17 mouse cellular contexts compared by ENCODE assay signal in the genomic region with DNA sequence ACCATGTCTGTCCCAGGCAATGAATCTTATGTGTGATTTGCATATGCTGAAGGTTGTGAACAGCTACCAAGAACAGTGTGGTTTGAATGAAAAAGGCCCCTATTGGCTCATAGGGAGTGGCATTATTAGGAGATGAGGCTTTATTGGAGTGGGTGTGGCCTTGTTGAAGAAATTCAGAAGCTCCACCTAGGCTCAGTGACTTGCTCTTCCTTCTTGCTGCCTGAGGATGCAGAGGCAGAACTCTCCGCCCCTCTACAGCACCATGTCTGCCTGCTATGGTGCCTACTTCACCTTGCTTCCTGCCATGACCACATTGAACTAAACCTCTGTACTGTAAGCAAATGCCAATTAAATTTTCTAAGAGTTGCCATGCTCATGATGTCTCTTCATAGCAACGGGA. TPM values are rescaled to one million over a fixed set of nuclear protein-coding genes. Genes with fewer than 3 reads are reported as not detected.
DNase-seq lines count a peak whose midpoint lies in the region; ATAC-seq and TF ChIP-seq lines count a peak whose summit lies in the region.
"Had no signal": no experiment of that assay in that cellular context is flagged by ENCODE, and none has a peak within 500 bp of the region (broad histone marks: within the 10 kb centered on the region; RNA-seq: fewer than 3 reads in every experiment).

No protein-coding gene starts in this region.

- no peak overlapping the region for H3K4me3 ChIP-seq in intestine, embryonic 15.5 days (replicated peaks)
- H3K4me3 ChIP-seq in intestine, postnatal 0 days (ENCODE audit: low read depth, low read length), result no peak overlapping the region
- H3K4me3 ChIP-seq in liver, embryonic 12.5 days, result peak overlapping the region; percentile 78; the same call in 1 of the 2 replicates
- no peak overlapping the region for H3K4me3 ChIP-seq in kidney, adult 2 months (ENCODE audit: insufficient read depth, low read depth, low read length)
- H3K4me3 ChIP-seq: hindbrain, embryonic 12.5 days; midbrain, embryonic 12.5 days; neural tube, embryonic 13.5 days had no signal

- ATAC-seq in intestine, embryonic 15.5 days, result peak; percentile 11; the same call in 1 of the 2 replicates
- ATAC-seq in intestine, postnatal 0 days, result no peak
- ATAC-seq in liver, embryonic 12.5 days, result peak; percentile 69

- no peak for TF ChIP-seq POLR2A in kidney, adult 2 months (IDR thresholded peaks at IDR 0.05; ENCODE audit: low read depth, low read length)

- H3K36me3 ChIP-seq in intestine, embryonic 15.5 days, result no peaks in the 10 kb centered on the region
- H3K36me3 ChIP-seq in intestine, postnatal 0 days (ENCODE audit: control insufficient read depth, insufficient read depth), result no peaks in the 10 kb centered on the region; the same call in 1 of the 2 replicates
- peaks cover 21% of the 10 kb centered on the region for H3K36me3 ChIP-seq in liver, embryonic 12.5 days
- H3K36me3 ChIP-seq in splenic B cell, adult 2 months (ENCODE audit: control insufficient read depth, insufficient read depth, low read length, poor library complexity, severe bottlenecking), result no peaks in the 10 kb centered on the region
- H3K36me3 ChIP-seq in kidney, adult 2 months (ENCODE audit: control insufficient read depth, insufficient read depth, low read length), result no peaks in the 10 kb centered on the region
- H3K36me3 ChIP-seq: hindbrain, embryonic 12.5 days; midbrain, embryonic 12.5 days; neural tube, embryonic 13.5 days had no signal

- no peak overlapping the region for H3K27ac ChIP-seq in intestine, embryonic 15.5 days
- H3K27ac ChIP-seq in intestine, postnatal 0 days (ENCODE audit: low read depth, low read length), result no peak overlapping the region
- H3K27ac ChIP-seq in liver, embryonic 12.5 days, result peak overlapping the region; percentile 94
- no peak overlapping the region for H3K27ac ChIP-seq in kidney, adult 2 months (ENCODE audit: insufficient read depth, low read depth, low read length)
- H3K27ac ChIP-seq: midbrain, embryonic 12.5 days; neural tube, embryonic 13.5 days had no signal

- no peak overlapping the region for H3K4me2 ChIP-seq in intestine, embryonic 15.5 days (replicated peaks)
- no peak overlapping the region for H3K4me2 ChIP-seq in intestine, postnatal 0 days (replicated peaks; ENCODE audit: low read depth)
- peak overlapping the region; percentile 90 for H3K4me2 ChIP-seq in liver, embryonic 12.5 days

- peak; percentile 29 for DNase-seq in T-cell, adult 2 months (ENCODE audit: low spot score)
- DNase-seq in splenic B cell, adult 2 months (ENCODE audit: low read depth, low spot score), result peak; percentile 64
- DNase-seq in left cerebral cortex, postnatal 10 days (ENCODE audit: extremely low spot score in 1 of 2, low spot score in 2 of 2), result no peak
- no peak for DNase-seq in left cerebral cortex, postnatal 25 days (ENCODE audit: low spot score in 2 of 2)
- DNase-seq in kidney, adult 2 months, result no peak
- DNase-seq: adrenal gland, adult 8-10 months; cerebellum, adult 11-12 months; heart, adult 18-20 months; kidney, postnatal 14 days; lung, adult 2 months had no signal

- H3K27me3 ChIP-seq in intestine, embryonic 15.5 days (replicated peaks), result no peaks in the 10 kb centered on the region
- H3K27me3 ChIP-seq in intestine, postnatal 0 days (replicated peaks; ENCODE audit: control insufficient read depth, insufficient read depth, low read length), result no peaks in the 10 kb centered on the region
- no peaks in the 10 kb centered on the region for H3K27me3 ChIP-seq in liver, embryonic 12.5 days (replicated peaks)
- no peaks in the 10 kb centered on the region for H3K27me3 ChIP-seq in splenic B cell, adult 2 months (ENCODE audit: control insufficient read depth, insufficient read depth, low read length, poor library complexity, severe bottlenecking)
- no peaks in the 10 kb centered on the region for H3K27me3 ChIP-seq in kidney, adult 2 months (replicated peaks; ENCODE audit: control insufficient read depth, insufficient read depth, low read length)
- H3K27me3 ChIP-seq: hindbrain, embryonic 12.5 days; midbrain, embryonic 12.5 days; neural tube, embryonic 13.5 days had no signal

- H3K9me3 ChIP-seq in intestine, embryonic 15.5 days, result no peaks in the 10 kb centered on the region
- no peaks in the 10 kb centered on the region for H3K9me3 ChIP-seq in intestine, postnatal 0 days (ENCODE audit: control insufficient read depth)
- no peaks in the 10 kb centered on the region for H3K9me3 ChIP-seq in liver, embryonic 12.5 days (replicated peaks)
- H3K9me3 ChIP-seq: G1E; hindbrain, embryonic 12.5 days; midbrain, embryonic 12.5 days; neural tube, embryonic 13.5 days had no signal

- 75% methylated on average over 2 of the region's 2 CpGs for WGBS in intestine, embryonic 15.5 days
- 61% methylated on average over 2 of the region's 2 CpGs for WGBS in intestine, postnatal 0 days
- WGBS in liver, embryonic 12.5 days (ENCODE audit: insufficient replicate concordance), result 60% methylated on average over 2 of the region's 2 CpGs
- 79% methylated on average over 2 of the region's 2 CpGs for WGBS in kidney, adult 2 months

- TF ChIP-seq CTCF in intestine, postnatal 0 days (IDR thresholded peaks at IDR 0.05; ENCODE audit: low read depth), result no peak
- TF ChIP-seq CTCF in kidney, adult 2 months (conservative IDR thresholded peaks at IDR 0.05; ENCODE audit: insufficient read depth, insufficient read length, low read depth, low read length), result no peak

- peaks cover 19% of the 10 kb centered on the region; the same call in 1 of the 2 replicates for H3K4me1 ChIP-seq in intestine, embryonic 15.5 days (replicated peaks)
- H3K4me1 ChIP-seq in intestine, postnatal 0 days (replicated peaks; ENCODE audit: control insufficient read depth, insufficient read depth, low read length), result peaks cover 4% of the 10 kb centered on the region; the same call in 1 of the 2 replicates
- peaks cover 46% of the 10 kb centered on the region for H3K4me1 ChIP-seq in liver, embryonic 12.5 days
- peaks cover 13% of the 10 kb centered on the region for H3K4me1 ChIP-seq in kidney, adult 2 months (ENCODE audit: control insufficient read depth, insufficient read depth, low read length)

- H3K9ac ChIP-seq in intestine, embryonic 15.5 days, result no peak overlapping the region
- H3K9ac ChIP-seq in intestine, postnatal 0 days (ENCODE audit: low read depth, low read length), result no peak overlapping the region
- peak overlapping the region; percentile 65 for H3K9ac ChIP-seq in liver, embryonic 12.5 days
- H3K9ac ChIP-seq: midbrain, embryonic 12.5 days had no signal

- intact Hi-C loops in left cerebral cortex, postnatal 10 days (cut with DNase I), result no loop called here
- intact Hi-C loops in left cerebral cortex, postnatal 25 days (cut with DNase I), result loop anchor here (5.0 kb wide), 1 partner anchor 135 kb away; no protein-coding TSS in a partner anchor

RNA-seq across cellular contexts. Expression of gene Mavs, which starts 1.3 kb away (rescaled TPM):
- polyA plus RNA-seq in intestine, embryonic 15.5 days (2015; fragmentation: Nextera tagmentation; extraction: Ambion mirVana), result 22.1 and 25.7 TPM in 2 replicates
- polyA plus RNA-seq in intestine, postnatal 0 days (2015; fragmentation: Nextera tagmentation; extraction: Ambion mirVana), result 27.2 and 28.5 TPM in 2 replicates
- polyA plus RNA-seq in liver, embryonic 12.5 days (2016; fragmentation: Nextera tagmentation; extraction: Ambion mirVana), result 31.8 and 33.3 TPM in 2 replicates
- 1 to 10 TPM; 4.4 to 4.9 TPM for total RNA-seq in left cerebral cortex, postnatal 10 days (2021)
- total RNA-seq in left cerebral cortex, postnatal 25 days (2021), result 1 to 10 TPM; 5.3 to 5.8 TPM
- 119 and 142 TPM in 2 replicates for polyA plus RNA-seq in kidney, adult 2 months (2012; rRNA removed)

RNA-seq across cellular contexts. Expression of gene Ap5s1, which starts 25.7 kb away (rescaled TPM):
- polyA plus RNA-seq in intestine, embryonic 15.5 days (2015; fragmentation: Nextera tagmentation; extraction: Ambion mirVana), result 22.0 and 26.1 TPM in 2 replicates
- polyA plus RNA-seq in intestine, postnatal 0 days (2015; fragmentation: Nextera tagmentation; extraction: Ambion mirVana), result 37.3 and 37.5 TPM in 2 replicates
- polyA plus RNA-seq in liver, embryonic 12.5 days (2016; fragmentation: Nextera tagmentation; extraction: Ambion mirVana), result 16.4 and 17.0 TPM in 2 replicates
- 10 to 100 TPM; 21.2 to 23.6 TPM for total RNA-seq in left cerebral cortex, postnatal 10 days (2021)
- 10 to 100 TPM; 25.1 to 25.4 TPM for total RNA-seq in left cerebral cortex, postnatal 25 days (2021)
- polyA plus RNA-seq in kidney, adult 2 months (2012; rRNA removed), result 48.5 and 51.6 TPM in 2 replicates

RNA-seq across cellular contexts. Expression of gene Pank2, which starts 29.7 kb away (rescaled TPM):
- polyA plus RNA-seq in intestine, embryonic 15.5 days (2015; fragmentation: Nextera tagmentation; extraction: Ambion mirVana), result 28.0 and 35.4 TPM in 2 replicates
- 32.4 and 35.1 TPM in 2 replicates for polyA plus RNA-seq in intestine, postnatal 0 days (2015; fragmentation: Nextera tagmentation; extraction: Ambion mirVana)
- 42.0 and 44.8 TPM in 2 replicates for polyA plus RNA-seq in liver, embryonic 12.5 days (2016; fragmentation: Nextera tagmentation; extraction: Ambion mirVana)
- 10 to 100 TPM; 51.9 to 57.1 TPM for total RNA-seq in left cerebral cortex, postnatal 10 days (2021)
- total RNA-seq in left cerebral cortex, postnatal 25 days (2021), result 10 to 100 TPM; 64.4 to 70.3 TPM
- polyA plus RNA-seq in kidney, adult 2 months (2012; rRNA removed), result 13.0 and 13.8 TPM in 2 replicates

RNA-seq across cellular contexts. Expression of gene Spef1, which starts 45.5 kb away (rescaled TPM):
- 3.9 and 4.3 TPM in 2 replicates for polyA plus RNA-seq in intestine, embryonic 15.5 days (2015; fragmentation: Nextera tagmentation; extraction: Ambion mirVana)
- 2.0 and 2.1 TPM in 2 replicates for polyA plus RNA-seq in intestine, postnatal 0 days (2015; fragmentation: Nextera tagmentation; extraction: Ambion mirVana)
- polyA plus RNA-seq in liver, embryonic 12.5 days (2016; fragmentation: Nextera tagmentation; extraction: Ambion mirVana), result 1.0 and 1.1 TPM in 2 replicates
- total RNA-seq in left cerebral cortex, postnatal 10 days (2021), result 10 to 100 TPM; 17.4 to 18.6 TPM
- total RNA-seq in left cerebral cortex, postnatal 25 days (2021), result 10 to 100 TPM in 1 of 2 experiments, 1 to 10 TPM in 1; 9.9 to 12.8 TPM
- 4.6 and 5.2 TPM in 2 replicates for polyA plus RNA-seq in kidney, adult 2 months (2012; rRNA removed)

RNA-seq across cellular contexts. Expression of gene Cdc25b, which starts 45.8 kb away (rescaled TPM):
- 44.6 and 49.8 TPM in 2 replicates for polyA plus RNA-seq in intestine, embryonic 15.5 days (2015; fragmentation: Nextera tagmentation; extraction: Ambion mirVana)
- polyA plus RNA-seq in intestine, postnatal 0 days (2015; fragmentation: Nextera tagmentation; extraction: Ambion mirVana), result 10.9 and 12.4 TPM in 2 replicates
- polyA plus RNA-seq in liver, embryonic 12.5 days (2016; fragmentation: Nextera tagmentation; extraction: Ambion mirVana), result 172 and 182 TPM in 2 replicates
- total RNA-seq in left cerebral cortex, postnatal 10 days (2021), result 10 to 100 TPM; 17.0 to 17.2 TPM
- 10 to 100 TPM; 13.3 to 16.2 TPM for total RNA-seq in left cerebral cortex, postnatal 25 days (2021)
- polyA plus RNA-seq in kidney, adult 2 months (2012; rRNA removed), result 12.9 TPM in 2 replicates

Comparison
In these comparisons a context has a peak if more than half of its experiments do, and no peak if none do; other contexts are left out.
1. DNase-seq: peak in T-cell, adult 2 months (single experiment) and splenic B cell, adult 2 months (single experiment); none in left cerebral cortex, postnatal 10 days (0 of 2), left cerebral cortex, postnatal 25 days (0 of 2) and kidney, adult 2 months (single experiment).